Mouse (Mus musculus) brain, embryonic 14.5 days (tissue): ENCODE results near the gene Mettl9.

Experiments
- CTCF ChIP-seq: fragments of 200-500 bp; IDR thresholded peaks from 2 replicates; pipeline ENCODE4 v1.5.1; 2012; ENCODE audit warnings: inconsistent platforms, mild to moderate bottlenecking, moderate library complexity, borderline replicate concordance; ENCODE audit not compliant: insufficient read depth, insufficient read length; ENCODE audit errors: extremely low read depth
- POLR2A ChIP-seq: fragments of 200-500 bp; IDR thresholded peaks from 2 replicates; pipeline ENCODE4 v1.6.1; 2012; ENCODE audit warnings: mild to moderate bottlenecking, inconsistent platforms, borderline replicate concordance; ENCODE audit not compliant: poor library complexity, insufficient read depth, insufficient read length, severe bottlenecking; ENCODE audit errors: extremely low read depth

DNA sequence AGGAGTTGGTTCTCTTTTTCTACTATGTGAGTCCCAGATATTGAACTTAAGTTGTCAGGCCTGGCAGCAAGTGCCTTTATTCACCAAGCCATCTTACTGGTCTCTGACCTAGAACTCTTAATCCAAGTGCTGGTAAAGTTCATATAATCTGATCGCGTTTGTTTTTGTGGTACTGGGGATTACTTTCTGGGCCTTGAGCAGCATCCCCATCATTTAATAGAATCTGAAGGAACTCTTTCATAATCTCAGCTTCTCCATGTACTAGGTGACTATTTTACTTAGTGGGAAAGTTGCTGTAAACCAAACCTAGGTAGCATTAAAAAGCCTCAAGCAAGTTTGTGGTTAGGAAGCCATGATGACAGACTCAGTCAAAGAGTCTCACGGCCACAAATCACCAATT, 32.4 kb upstream of the Mettl9 start:
- TF ChIP-seq POLR2A (no peak), CTCF (no peak)
